Mouse (Mus musculus) liver, embryonic 14.5 days (tissue): ENCODE results near the gene Slc5a3.

Source experiments
- CTCF ChIP-seq: IDR thresholded peaks from 2 replicates; pipeline ENCODE4 v1.5.1; 2016; ENCODE audit warnings: antibody characterized with exemption, low read depth, control low read depth
- EP300 ChIP-seq: IDR thresholded peaks from 2 replicates; pipeline ENCODE4 v1.6.1; 2016; ENCODE audit warnings: antibody characterized with exemption, low read depth

DNA sequence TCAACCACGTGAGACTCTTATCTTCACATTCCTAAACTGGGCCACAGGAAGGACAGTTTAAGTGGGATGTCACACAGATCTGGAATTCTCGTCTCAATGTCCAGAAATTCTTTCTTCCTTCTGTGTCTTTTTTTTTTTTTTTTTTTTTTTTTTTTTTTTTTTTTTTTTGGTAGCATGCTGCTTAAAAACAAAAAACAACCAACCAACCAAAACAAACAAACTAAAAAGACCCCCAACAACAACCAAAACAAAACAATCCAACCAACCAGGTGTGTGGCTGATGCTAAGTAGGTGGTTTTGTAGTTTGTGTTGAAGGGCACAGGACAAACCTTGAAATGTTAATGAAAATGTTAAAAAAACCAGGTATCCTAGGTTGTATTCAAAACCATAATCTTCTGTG, 1.4 kb upstream of the Slc5a3 start:
- no peak for TF ChIP-seq CTCF
- no peak for TF ChIP-seq EP300
